8 mouse cellular contexts compared by ENCODE assay signal in genomic region chr19:4878405-4879323, GRCm38 (mm10). TPM values are rescaled to one million over a fixed set of nuclear protein-coding genes. Genes with fewer than 3 reads are reported as not detected.
DNase-seq lines count a peak whose midpoint lies in the region; ATAC-seq and TF ChIP-seq lines count a peak whose summit lies in the region.

Gene Zdhhc24, plus strand, starts transcription at chr19:4878668.

- H3K79me2 ChIP-seq in heart, adult 2 months (replicated peaks; ENCODE audit: control insufficient read depth, insufficient read depth, low read length), result no peaks in the 10 kb centered on the region; the same call in 1 of the 2 replicates

- no peaks in the 10 kb centered on the region for H3K27me3 ChIP-seq in embryonic facial prominence, embryonic 14.5 days (replicated peaks; ENCODE audit: control insufficient read depth, insufficient read depth, low read length)
- no peaks in the 10 kb centered on the region for H3K27me3 ChIP-seq in heart, adult 2 months (ENCODE audit: control insufficient read depth, insufficient read depth, low read length)
- H3K27me3 ChIP-seq in limb, embryonic 13.5 days, result peaks cover 5% of the 10 kb centered on the region; the same call in 1 of the 2 replicates
- no peaks in the 10 kb centered on the region for H3K27me3 ChIP-seq in midbrain, embryonic 16.5 days (ENCODE audit: control insufficient read depth, insufficient read depth, low read depth, low read length)

- intact Hi-C loops in heart, adult 2 months (cut with DNase I), result loop anchor here (2.0 kb wide), 1 partner anchor 24 kb away; the partner anchor contains the start of gene Ctsf

- 1% methylated on average over 44 of the region's 52 CpGs for WGBS in embryonic facial prominence, embryonic 14.5 days
- 1% methylated on average over 52 of the region's 52 CpGs for WGBS in heart, adult 2 months
- under 1% methylated on average over 52 of the region's 52 CpGs for WGBS in limb, embryonic 13.5 days
- WGBS in midbrain, embryonic 16.5 days, result 1% methylated on average over 51 of the region's 52 CpGs

- H3K9ac ChIP-seq in embryonic facial prominence, embryonic 14.5 days (ENCODE audit: low read depth, low read length), result peak within 1 kb of the TSS; percentile 88
- peak within 1 kb of the TSS; percentile 88 for H3K9ac ChIP-seq in heart, adult 2 months (ENCODE audit: low read depth, low read length)
- H3K9ac ChIP-seq in limb, embryonic 13.5 days, result peak within 1 kb of the TSS; percentile 84
- H3K9ac ChIP-seq in midbrain, embryonic 16.5 days (ENCODE audit: low read depth, low read length), result peak within 1 kb of the TSS; percentile 92

- peak within 1 kb of the TSS; percentile 83 for H3K4me2 ChIP-seq in embryonic facial prominence, embryonic 14.5 days (ENCODE audit: low read depth, low read length)
- peak within 1 kb of the TSS; percentile 90 for H3K4me2 ChIP-seq in limb, embryonic 13.5 days (replicated peaks)
- peak within 1 kb of the TSS; percentile 87 for H3K4me2 ChIP-seq in midbrain, embryonic 16.5 days (ENCODE audit: low read length)

- H3K9me3 ChIP-seq in embryonic facial prominence, embryonic 14.5 days (ENCODE audit: control insufficient read depth, low read length), result no peaks in the 10 kb centered on the region
- no peaks in the 10 kb centered on the region for H3K9me3 ChIP-seq in limb, embryonic 13.5 days
- H3K9me3 ChIP-seq in midbrain, embryonic 16.5 days (replicated peaks; ENCODE audit: control insufficient read depth, low read length, poor library complexity, severe bottlenecking), result no peaks in the 10 kb centered on the region

- ATAC-seq in embryonic facial prominence, embryonic 14.5 days (ENCODE audit: low read depth), result peak; percentile 98
- peak; percentile 98 for ATAC-seq in limb, embryonic 13.5 days (ENCODE audit: low FRiP score, low read depth)
- peak; percentile 98 for ATAC-seq in midbrain, embryonic 16.5 days

- 0 out of 2 replicates have a peak, but pooled peaks have one; percentile 34 for TF ChIP-seq POLR2A in heart, adult 2 months (IDR thresholded peaks at IDR 0.05; ENCODE audit: insufficient read depth, low read depth, low read length)

- peak within 1 kb of the TSS; percentile 64; the same call in 1 of the 2 replicates for H3K27ac ChIP-seq in embryonic facial prominence, embryonic 14.5 days (replicated peaks; ENCODE audit: low read depth, low read length)
- H3K27ac ChIP-seq in heart, adult 2 months, result peak within 1 kb of the TSS; percentile 66
- peak within 1 kb of the TSS; percentile 58 for H3K27ac ChIP-seq in limb, embryonic 13.5 days
- peak within 1 kb of the TSS; percentile 79 for H3K27ac ChIP-seq in midbrain, embryonic 16.5 days (ENCODE audit: low read length)

- peaks cover 12% of the 10 kb centered on the region; the same call in 1 of the 2 replicates for H3K4me1 ChIP-seq in embryonic facial prominence, embryonic 14.5 days (ENCODE audit: control insufficient read depth, insufficient read depth, low read length)
- H3K4me1 ChIP-seq in heart, adult 2 months (ENCODE audit: control insufficient read depth, insufficient read depth, low read length), result no peaks in the 10 kb centered on the region
- H3K4me1 ChIP-seq in limb, embryonic 13.5 days, result peaks cover 15% of the 10 kb centered on the region
- H3K4me1 ChIP-seq in midbrain, embryonic 16.5 days (ENCODE audit: control insufficient read depth, insufficient read depth, low read length), result peaks cover 16% of the 10 kb centered on the region

- H3K4me3 ChIP-seq in embryonic facial prominence, embryonic 14.5 days (ENCODE audit: low read depth, low read length), result peak within 1 kb of the TSS; percentile 95
- H3K4me3 ChIP-seq in heart, adult 2 months, result peak within 1 kb of the TSS; percentile 96
- peak within 1 kb of the TSS; percentile 97 for H3K4me3 ChIP-seq in limb, embryonic 13.5 days
- H3K4me3 ChIP-seq in midbrain, embryonic 16.5 days (ENCODE audit: low read depth, low read length), result peak within 1 kb of the TSS; percentile 84

- no peaks in the 10 kb centered on the region for H3K36me3 ChIP-seq in embryonic facial prominence, embryonic 14.5 days (ENCODE audit: control insufficient read depth, insufficient read depth, low read length)
- H3K36me3 ChIP-seq in heart, adult 2 months (ENCODE audit: control insufficient read depth, insufficient read depth, low read length), result no peaks in the 10 kb centered on the region
- peaks cover 10% of the 10 kb centered on the region; the same call in 1 of the 2 replicates for H3K36me3 ChIP-seq in limb, embryonic 13.5 days
- no peaks in the 10 kb centered on the region for H3K36me3 ChIP-seq in midbrain, embryonic 16.5 days (ENCODE audit: control insufficient read depth, insufficient read depth, low read length)

- no peak for TF ChIP-seq EP300 in heart, adult 2 months (IDR thresholded peaks at IDR 0.05; ENCODE audit: insufficient read depth, low read depth, low read length)

- peak; percentile 98 for DNase-seq in 3T3-L1 (ENCODE audit: low read depth, low spot score)
- DNase-seq in adrenal gland, postnatal 4 days (ENCODE audit: low spot score in 2 of 2), result peak; percentile 91 to 92
- peak; percentile 98 for DNase-seq in embryonic facial prominence, embryonic 14.5 days (ENCODE audit: low spot score)
- DNase-seq in heart, adult 2 months, result peak; percentile 95 to 98
- DNase-seq in kidney, adult 8-10 months, result peak; percentile 95
- DNase-seq in spleen, postnatal 10 days (ENCODE audit: low spot score in 2 of 2), result peak; percentile 95 to 99

- TF ChIP-seq CTCF in heart, adult 2 months (IDR thresholded peaks at IDR 0.05), result no peak

RNA-seq across cellular contexts. Expression of gene Zdhhc24, which starts in this region (rescaled TPM):
- 10 to 100 TPM; 19.5 to 19.7 TPM for total RNA-seq in adrenal gland, postnatal 4 days (2021)
- polyA plus RNA-seq in embryonic facial prominence, embryonic 14.5 days (2014; fragmentation: Nextera tagmentation; extraction: Ambion mirVana), result 8.6 and 11.6 TPM in 2 replicates
- 1 to 10 TPM; 2.3 to 3.0 TPM for total RNA-seq in heart, adult 2 months (2021)
- 7.8 and 7.9 TPM in 2 replicates for polyA plus RNA-seq in heart, adult 2 months (2012; rRNA removed)
- 10.5 and 10.7 TPM in 2 replicates for polyA plus RNA-seq in limb, embryonic 13.5 days (2015; fragmentation: Nextera tagmentation; extraction: Ambion mirVana)
- polyA plus RNA-seq in midbrain, embryonic 16.5 days (2015; fragmentation: Nextera tagmentation; extraction: Ambion mirVana), result 22.7 and 26.1 TPM in 2 replicates

Comparison
In these comparisons a context has a peak if more than half of its experiments do, and no peak if none do; other contexts are left out.
1. Peak in every context shown above with its lines: DNase-seq, ATAC-seq, H3K4me3 ChIP-seq and H3K27ac ChIP-seq.
2. RNA of gene Zdhhc24 (total RNA-seq): 19.5 to 19.7 TPM in adrenal gland, postnatal 4 days; 2.3 to 3.0 TPM in heart, adult 2 months; every median in the first group is over 4 times any median in the second.